12 mouse cellular contexts compared by ENCODE assay signal in the genomic region with DNA sequence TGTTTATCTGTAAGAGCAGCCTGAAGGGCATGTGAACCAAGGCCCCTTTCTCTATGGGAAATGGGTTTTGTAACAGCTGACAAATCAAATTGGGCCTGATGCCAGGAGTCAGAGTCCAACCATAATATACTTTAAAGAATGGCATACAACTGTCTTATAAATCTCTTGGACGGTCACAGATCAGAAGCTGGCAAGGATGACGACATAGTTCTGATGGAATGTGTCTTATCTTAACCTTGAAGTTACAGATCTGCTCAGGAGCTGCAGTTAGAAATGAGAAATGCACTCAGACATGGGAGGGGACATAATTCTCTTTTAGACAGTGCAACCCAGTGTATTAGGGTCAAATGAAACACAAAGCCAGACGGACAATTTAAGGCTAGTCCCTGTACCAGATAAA. TPM values are rescaled to one million over a fixed set of nuclear protein-coding genes. Genes with fewer than 3 reads are reported as not detected.
A peak's percentile ranks its signal among the peaks of the same experiment; 100 is the strongest.
DNase-seq lines count a peak whose midpoint lies in the region; ATAC-seq and TF ChIP-seq lines count a peak whose summit lies in the region.
"Had no signal": no experiment of that assay in that cellular context is flagged by ENCODE, and none has a peak within 500 bp of the region (broad histone marks: within the 10 kb centered on the region; RNA-seq: fewer than 3 reads in every experiment).

No protein-coding gene starts in this region.

- H3K9me3 ChIP-seq in embryonic facial prominence, embryonic 13.5 days: no peaks in the 10 kb centered on the region
- no peaks in the 10 kb centered on the region for H3K9me3 ChIP-seq in embryonic facial prominence, embryonic 10.5 days
- no peaks in the 10 kb centered on the region for H3K9me3 ChIP-seq in midbrain, embryonic 14.5 days (ENCODE audit: control insufficient read depth, low read length)
- no peaks in the 10 kb centered on the region for H3K9me3 ChIP-seq in midbrain, embryonic 16.5 days (replicated peaks; ENCODE audit: control insufficient read depth, low read length, poor library complexity, severe bottlenecking)
- no peaks in the 10 kb centered on the region for H3K9me3 ChIP-seq in heart, postnatal 0 days (replicated peaks; ENCODE audit: control insufficient read depth, low read length)
- no peaks in the 10 kb centered on the region for H3K9me3 ChIP-seq in neural tube, embryonic 15.5 days (replicated peaks)
- H3K9me3 ChIP-seq: midbrain, embryonic 12.5 days had no signal

- H3K27ac ChIP-seq in embryonic facial prominence, embryonic 13.5 days: peak overlapping the region; percentile 22; the same call in 1 of the 2 replicates
- H3K27ac ChIP-seq in embryonic facial prominence, embryonic 10.5 days (replicated peaks): no peak overlapping the region; the same call in 1 of the 2 replicates
- peak overlapping the region; percentile 16; the same call in 1 of the 2 replicates for H3K27ac ChIP-seq in midbrain, embryonic 14.5 days (replicated peaks; ENCODE audit: low read depth, low read length)
- H3K27ac ChIP-seq in midbrain, embryonic 16.5 days (ENCODE audit: low read length): no peak overlapping the region
- peak overlapping the region; percentile 79 for H3K27ac ChIP-seq in heart, postnatal 0 days (ENCODE audit: low read depth)
- peak overlapping the region; percentile 51 for H3K27ac ChIP-seq in neural tube, embryonic 15.5 days (replicated peaks)
- H3K27ac ChIP-seq: midbrain, embryonic 12.5 days had no signal

- TF ChIP-seq EP300 in heart, postnatal 0 days (IDR thresholded peaks at IDR 0.05; ENCODE audit: low read depth): no peak

- 60% methylated on average over 3 of the region's 3 CpGs for WGBS in embryonic facial prominence, embryonic 13.5 days
- 84% methylated on average over 3 of the region's 3 CpGs for WGBS in embryonic facial prominence, embryonic 10.5 days
- 31% methylated on average over 3 of the region's 3 CpGs for WGBS in midbrain, embryonic 14.5 days
- WGBS in midbrain, embryonic 16.5 days: 46% methylated on average over 3 of the region's 3 CpGs
- WGBS in heart, postnatal 0 days: 5% methylated on average over 3 of the region's 3 CpGs
- 34% methylated on average over 3 of the region's 3 CpGs for WGBS in neural tube, embryonic 15.5 days

- H3K4me2 ChIP-seq in embryonic facial prominence, embryonic 13.5 days: no peak overlapping the region
- H3K4me2 ChIP-seq in midbrain, embryonic 14.5 days (ENCODE audit: low read length): no peak overlapping the region
- no peak overlapping the region for H3K4me2 ChIP-seq in midbrain, embryonic 16.5 days (ENCODE audit: low read length)
- H3K4me2 ChIP-seq in heart, postnatal 0 days (ENCODE audit: low read depth, low read length): peak overlapping the region; percentile 19
- no peak overlapping the region for H3K4me2 ChIP-seq in neural tube, embryonic 15.5 days
- H3K4me2 ChIP-seq: midbrain, embryonic 12.5 days had no signal

- no peak for ATAC-seq in embryonic facial prominence, embryonic 13.5 days (ENCODE audit: insufficient number of reproducible peaks, insufficient read depth, low FRiP score, low TSS enrichment, low read depth)
- no peak for ATAC-seq in midbrain, embryonic 14.5 days (ENCODE audit: low FRiP score, low TSS enrichment)
- no peak for ATAC-seq in midbrain, embryonic 16.5 days
- ATAC-seq in heart, postnatal 0 days (ENCODE audit: insufficient read depth, low read depth): no peak; the same call in 1 of the 2 replicates
- 0 out of 2 replicates have a peak, but pooled peaks have one; percentile 24 for ATAC-seq in neural tube, embryonic 15.5 days (ENCODE audit: low FRiP score)

- no peak for TF ChIP-seq CTCF in heart, postnatal 0 days (IDR thresholded peaks at IDR 0.05; ENCODE audit: low read depth)

- H3K36me3 ChIP-seq in embryonic facial prominence, embryonic 13.5 days: 0 out of 2 replicates have a peak, but pooled peaks cover 10% of the 10 kb centered on the region
- H3K36me3 ChIP-seq in embryonic facial prominence, embryonic 10.5 days (replicated peaks): peaks cover 54% of the 10 kb centered on the region
- H3K36me3 ChIP-seq in midbrain, embryonic 14.5 days (ENCODE audit: control insufficient read depth, insufficient read depth, low read length): no peaks in the 10 kb centered on the region
- H3K36me3 ChIP-seq in midbrain, embryonic 16.5 days (ENCODE audit: control insufficient read depth, insufficient read depth, low read length): no peaks in the 10 kb centered on the region
- H3K36me3 ChIP-seq in heart, postnatal 0 days (replicated peaks; ENCODE audit: control insufficient read depth, insufficient read depth, low read length): no peaks in the 10 kb centered on the region
- H3K36me3 ChIP-seq in neural tube, embryonic 15.5 days: no peaks in the 10 kb centered on the region

- DNase-seq in embryonic facial prominence, embryonic 10.5 days (ENCODE audit: low spot score): no peak
- DNase-seq in midbrain, embryonic 14.5 days: peak; percentile 25
- DNase-seq in heart, postnatal 0 days (ENCODE audit: low spot score): no peak
- no peak for DNase-seq in cerebellum, postnatal 36 days
- no peak for DNase-seq in thymus, postnatal 4 days
- DNase-seq: cerebellum, adult 9-11 months; gastrocnemius, postnatal 10 days had no signal

- H3K9ac ChIP-seq in embryonic facial prominence, embryonic 13.5 days: no peak overlapping the region; the same call in 1 of the 2 replicates
- no peak overlapping the region for H3K9ac ChIP-seq in midbrain, embryonic 14.5 days (replicated peaks; ENCODE audit: low read length)
- H3K9ac ChIP-seq in midbrain, embryonic 16.5 days (ENCODE audit: low read depth, low read length): no peak overlapping the region
- no peak overlapping the region for H3K9ac ChIP-seq in heart, postnatal 0 days (replicated peaks; ENCODE audit: low read depth, low read length)
- H3K9ac ChIP-seq in neural tube, embryonic 15.5 days (replicated peaks): no peak overlapping the region
- H3K9ac ChIP-seq: midbrain, embryonic 12.5 days had no signal

- H3K4me3 ChIP-seq in embryonic facial prominence, embryonic 13.5 days: no peak overlapping the region
- H3K4me3 ChIP-seq in embryonic facial prominence, embryonic 10.5 days: no peak overlapping the region
- H3K4me3 ChIP-seq in midbrain, embryonic 14.5 days (replicated peaks; ENCODE audit: low read depth, low read length): no peak overlapping the region
- no peak overlapping the region for H3K4me3 ChIP-seq in midbrain, embryonic 16.5 days (ENCODE audit: low read depth, low read length)
- H3K4me3 ChIP-seq in heart, postnatal 0 days (ENCODE audit: low read depth, low read length): no peak overlapping the region
- H3K4me3 ChIP-seq in neural tube, embryonic 15.5 days (replicated peaks): no peak overlapping the region
- H3K4me3 ChIP-seq: midbrain, embryonic 12.5 days had no signal

- peaks cover 17% of the 10 kb centered on the region for H3K4me1 ChIP-seq in embryonic facial prominence, embryonic 13.5 days
- H3K4me1 ChIP-seq in embryonic facial prominence, embryonic 10.5 days: peaks cover 22% of the 10 kb centered on the region
- H3K4me1 ChIP-seq in midbrain, embryonic 14.5 days (ENCODE audit: control insufficient read depth, insufficient read depth, low read length): peaks cover 10% of the 10 kb centered on the region
- H3K4me1 ChIP-seq in midbrain, embryonic 16.5 days (ENCODE audit: control insufficient read depth, insufficient read depth, low read length): peaks cover 8% of the 10 kb centered on the region
- H3K4me1 ChIP-seq in heart, postnatal 0 days (ENCODE audit: control insufficient read depth, insufficient read depth): peaks cover 17% of the 10 kb centered on the region
- H3K4me1 ChIP-seq in neural tube, embryonic 15.5 days: peaks cover 15% of the 10 kb centered on the region

- H3K27me3 ChIP-seq in embryonic facial prominence, embryonic 13.5 days: no peaks in the 10 kb centered on the region
- H3K27me3 ChIP-seq in embryonic facial prominence, embryonic 10.5 days (replicated peaks; ENCODE audit: low read depth, poor library complexity, severe bottlenecking): no peaks in the 10 kb centered on the region
- H3K27me3 ChIP-seq in midbrain, embryonic 14.5 days (ENCODE audit: control insufficient read depth, insufficient read depth, low read length): no peaks in the 10 kb centered on the region
- H3K27me3 ChIP-seq in midbrain, embryonic 16.5 days (ENCODE audit: control insufficient read depth, insufficient read depth, low read depth, low read length): no peaks in the 10 kb centered on the region
- H3K27me3 ChIP-seq in heart, postnatal 0 days (ENCODE audit: control insufficient read depth, insufficient read depth, low read length): no peaks in the 10 kb centered on the region
- H3K27me3 ChIP-seq in neural tube, embryonic 15.5 days (replicated peaks): no peaks in the 10 kb centered on the region
- H3K27me3 ChIP-seq: midbrain, embryonic 12.5 days had no signal

RNA-seq across cellular contexts. Expression of gene Cbx5, which starts 18.8 kb away (rescaled TPM):
- polyA plus RNA-seq in embryonic facial prominence, embryonic 13.5 days (2015; fragmentation: Nextera tagmentation; extraction: Ambion mirVana): 137 and 142 TPM in 2 replicates
- 202 and 206 TPM in 2 replicates for polyA plus RNA-seq in embryonic facial prominence, embryonic 10.5 days (2016; fragmentation: Nextera tagmentation; extraction: Ambion mirVana)
- polyA plus RNA-seq in midbrain, embryonic 14.5 days (2014; fragmentation: Nextera tagmentation; extraction: Ambion mirVana): 159 and 177 TPM in 2 replicates
- 139 and 151 TPM in 2 replicates for polyA plus RNA-seq in midbrain, embryonic 16.5 days (2015; fragmentation: Nextera tagmentation; extraction: Ambion mirVana)
- total RNA-seq in heart, postnatal 0 days (2014; rRNA removed; ENCODE audit: low replicate concordance): 54.1 and 81.6 TPM in 2 replicates
- 41.5 and 42.1 TPM in 2 replicates for polyA plus RNA-seq in heart, postnatal 0 days (2015; fragmentation: Nextera tagmentation; extraction: Ambion mirVana)
- polyA plus RNA-seq in neural tube, embryonic 15.5 days (2015; fragmentation: Nextera tagmentation; extraction: Ambion mirVana): 102 and 107 TPM in 2 replicates

RNA-seq across cellular contexts. Expression of gene Hnrnpa1, which starts 19.4 kb away (rescaled TPM):
- 1,090 and 1,133 TPM in 2 replicates for polyA plus RNA-seq in embryonic facial prominence, embryonic 13.5 days (2015; fragmentation: Nextera tagmentation; extraction: Ambion mirVana)
- 1,897 and 1,928 TPM in 2 replicates for polyA plus RNA-seq in embryonic facial prominence, embryonic 10.5 days (2016; fragmentation: Nextera tagmentation; extraction: Ambion mirVana)
- polyA plus RNA-seq in midbrain, embryonic 14.5 days (2014; fragmentation: Nextera tagmentation; extraction: Ambion mirVana): 764 and 768 TPM in 2 replicates
- 630 and 680 TPM in 2 replicates for polyA plus RNA-seq in midbrain, embryonic 16.5 days (2015; fragmentation: Nextera tagmentation; extraction: Ambion mirVana)
- total RNA-seq in heart, postnatal 0 days (2014; rRNA removed; ENCODE audit: low replicate concordance): 37.0 and 88.5 TPM in 2 replicates
- 260 and 284 TPM in 2 replicates for polyA plus RNA-seq in heart, postnatal 0 days (2015; fragmentation: Nextera tagmentation; extraction: Ambion mirVana)
- polyA plus RNA-seq in neural tube, embryonic 15.5 days (2015; fragmentation: Nextera tagmentation; extraction: Ambion mirVana): 582 and 600 TPM in 2 replicates

RNA-seq across cellular contexts. Expression of gene Nfe2, which starts 37.4 kb away (rescaled TPM):
- polyA plus RNA-seq in embryonic facial prominence, embryonic 13.5 days (2015; fragmentation: Nextera tagmentation; extraction: Ambion mirVana): 2.4 and 2.9 TPM in 2 replicates
- 4.7 and 5.9 TPM in 2 replicates for polyA plus RNA-seq in embryonic facial prominence, embryonic 10.5 days (2016; fragmentation: Nextera tagmentation; extraction: Ambion mirVana)
- polyA plus RNA-seq in midbrain, embryonic 14.5 days (2014; fragmentation: Nextera tagmentation; extraction: Ambion mirVana): 0.49 and 0.62 TPM in 2 replicates
- 0.52 and 0.68 TPM in 2 replicates for polyA plus RNA-seq in midbrain, embryonic 16.5 days (2015; fragmentation: Nextera tagmentation; extraction: Ambion mirVana)
- total RNA-seq in heart, postnatal 0 days (2014; rRNA removed; ENCODE audit: low replicate concordance): 1.9 and 2.5 TPM in 2 replicates
- polyA plus RNA-seq in heart, postnatal 0 days (2015; fragmentation: Nextera tagmentation; extraction: Ambion mirVana): 0.93 and 1.2 TPM in 2 replicates
- polyA plus RNA-seq in neural tube, embryonic 15.5 days (2015; fragmentation: Nextera tagmentation; extraction: Ambion mirVana): 0.99 and 4.6 TPM in 2 replicates
- total RNA-seq: left cerebral cortex, adult 8-10 months had no signal

RNA-seq across cellular contexts. Expression of gene Copz1, which starts 51.7 kb away (rescaled TPM):
- polyA plus RNA-seq in embryonic facial prominence, embryonic 13.5 days (2015; fragmentation: Nextera tagmentation; extraction: Ambion mirVana): 254 and 287 TPM in 2 replicates
- 281 and 285 TPM in 2 replicates for polyA plus RNA-seq in embryonic facial prominence, embryonic 10.5 days (2016; fragmentation: Nextera tagmentation; extraction: Ambion mirVana)
- polyA plus RNA-seq in midbrain, embryonic 14.5 days (2014; fragmentation: Nextera tagmentation; extraction: Ambion mirVana): 197 and 231 TPM in 2 replicates
- polyA plus RNA-seq in midbrain, embryonic 16.5 days (2015; fragmentation: Nextera tagmentation; extraction: Ambion mirVana): 200 and 205 TPM in 2 replicates
- 109 and 117 TPM in 2 replicates for total RNA-seq in heart, postnatal 0 days (2014; rRNA removed; ENCODE audit: low replicate concordance)
- 124 TPM in 2 replicates for polyA plus RNA-seq in heart, postnatal 0 days (2015; fragmentation: Nextera tagmentation; extraction: Ambion mirVana)
- polyA plus RNA-seq in neural tube, embryonic 15.5 days (2015; fragmentation: Nextera tagmentation; extraction: Ambion mirVana): 190 and 207 TPM in 2 replicates

RNA-seq across cellular contexts. Expression of gene Smug1, which starts 53.9 kb away (rescaled TPM):
- 16.1 and 16.4 TPM in 2 replicates for polyA plus RNA-seq in embryonic facial prominence, embryonic 13.5 days (2015; fragmentation: Nextera tagmentation; extraction: Ambion mirVana)
- polyA plus RNA-seq in embryonic facial prominence, embryonic 10.5 days (2016; fragmentation: Nextera tagmentation; extraction: Ambion mirVana): 15.7 and 19.6 TPM in 2 replicates
- polyA plus RNA-seq in midbrain, embryonic 14.5 days (2014; fragmentation: Nextera tagmentation; extraction: Ambion mirVana): 22.7 and 25.0 TPM in 2 replicates
- 24.3 and 25.5 TPM in 2 replicates for polyA plus RNA-seq in midbrain, embryonic 16.5 days (2015; fragmentation: Nextera tagmentation; extraction: Ambion mirVana)
- total RNA-seq in heart, postnatal 0 days (2014; rRNA removed; ENCODE audit: low replicate concordance): 15.7 and 18.2 TPM in 2 replicates
- polyA plus RNA-seq in heart, postnatal 0 days (2015; fragmentation: Nextera tagmentation; extraction: Ambion mirVana): 10.0 and 10.1 TPM in 2 replicates
- 25.8 and 30.9 TPM in 2 replicates for polyA plus RNA-seq in neural tube, embryonic 15.5 days (2015; fragmentation: Nextera tagmentation; extraction: Ambion mirVana)

Comparison
In these comparisons a context has a peak if more than half of its experiments do, and no peak if none do; other contexts are left out.
1. H3K27ac ChIP-seq: peak in embryonic facial prominence, embryonic 13.5 days (single experiment), midbrain, embryonic 14.5 days (single experiment), heart, postnatal 0 days (single experiment) and neural tube, embryonic 15.5 days (single experiment); none in embryonic facial prominence, embryonic 10.5 days (single experiment) and midbrain, embryonic 16.5 days (single experiment).